Mouse (Mus musculus): ENCODE data around the gene Txlnb. TPM values are rescaled to one million over a fixed set of nuclear protein-coding genes. Genes with fewer than 3 reads are reported as not detected.

Txlnb gene
- polyA plus RNA-seq, 1 experiment, result 0.01 TPM

DNA sequence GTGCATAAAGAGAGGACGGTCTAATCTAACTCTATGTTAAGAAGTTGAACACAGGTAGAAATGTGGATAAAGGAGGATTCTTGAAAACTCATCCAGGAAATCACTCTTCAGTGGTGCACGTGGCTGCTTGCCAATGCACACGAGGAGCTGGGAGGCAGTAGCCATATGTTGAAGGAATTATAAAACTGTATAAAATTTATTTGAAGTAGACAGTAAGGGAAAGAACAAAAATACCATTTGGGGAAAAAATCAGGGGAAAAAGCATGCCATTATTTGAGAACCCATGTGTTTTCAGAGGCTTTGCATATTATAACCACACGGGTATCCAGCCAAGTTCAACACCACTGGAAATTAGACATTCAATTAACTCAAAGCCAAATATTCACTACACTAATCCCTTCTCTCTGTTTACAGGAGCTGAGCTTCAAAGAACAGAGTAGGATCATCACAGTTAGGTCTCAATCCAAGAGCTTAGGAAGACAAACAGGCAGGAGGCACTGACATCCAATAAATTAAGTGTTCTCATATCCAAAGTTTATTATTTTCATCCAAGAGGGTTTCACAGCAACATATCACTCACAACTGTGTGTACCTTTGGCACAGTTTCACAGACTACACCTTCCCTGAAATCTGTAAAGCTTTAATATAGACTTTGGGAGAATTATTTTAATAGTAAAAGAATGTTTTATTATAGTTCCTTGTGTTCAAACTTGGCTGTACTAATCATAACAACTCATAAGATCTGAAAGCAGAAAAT lies 48.9 kb downstream of the Txlnb start:
- TF ChIP-seq GATA1 (IDR thresholded peaks at IDR 0.05; ENCODE audit: low read length), result no peak
- no peak for TF ChIP-seq TAL1 (IDR thresholded peaks at IDR 0.05; ENCODE audit: low read length)
- H3K4me3 ChIP-seq (replicated peaks), result no peak overlapping the region

DNA sequence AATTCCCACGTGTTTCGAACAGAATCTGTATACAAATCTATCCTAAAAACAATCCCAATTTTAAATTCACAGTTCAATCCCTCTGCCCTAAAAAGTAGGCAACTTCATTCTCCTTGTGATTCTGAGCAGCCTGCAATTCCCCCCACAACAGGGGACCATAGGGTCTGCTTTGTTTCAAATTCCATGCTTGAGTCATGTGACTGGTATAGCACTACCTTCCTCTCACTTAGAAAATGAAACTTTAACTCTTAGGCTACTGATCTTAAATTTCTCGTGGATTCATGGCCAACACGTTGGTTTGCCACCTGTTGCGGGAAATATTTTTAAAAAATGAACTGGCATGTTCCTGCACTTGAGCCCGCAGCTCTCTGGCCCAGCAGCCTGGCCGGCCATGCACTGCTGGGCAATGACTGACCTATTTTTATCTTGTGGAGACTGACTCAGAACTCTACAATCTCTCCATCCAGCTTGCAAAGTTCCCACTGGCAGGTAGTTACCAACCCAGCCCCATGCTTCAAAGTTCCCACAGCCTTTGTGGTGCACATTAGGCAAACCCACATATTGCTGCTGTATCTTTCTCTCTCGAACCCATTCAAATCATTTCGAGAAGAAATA lies 61.7 kb downstream of the Txlnb start:
- H3K4me1 ChIP-seq (ENCODE audit: control insufficient read depth), result no peaks in the 10 kb centered on the region
- no peaks in the 10 kb centered on the region for H3K27me3 ChIP-seq (ENCODE audit: control insufficient read depth)
- H3K4me3 ChIP-seq (replicated peaks), result no peak overlapping the region
- TF ChIP-seq GATA1 (IDR thresholded peaks at IDR 0.05; ENCODE audit: low read length) (no peak), TAL1 (IDR thresholded peaks at IDR 0.05; ENCODE audit: low read length) (no peak)
- no peaks in the 10 kb centered on the region for H3K36me3 ChIP-seq (ENCODE audit: control insufficient read depth)
- no peaks in the 10 kb centered on the region for H3K9me3 ChIP-seq (ENCODE audit: control insufficient read depth, low read length)

More for the DNA sequence above, 48.9 kb downstream of the Txlnb start:
- Histone ChIP-seq H3K36me3 (ENCODE audit: control insufficient read depth) (no peaks in the 10 kb centered on the region), H3K27me3 (ENCODE audit: control insufficient read depth) (no peaks in the 10 kb centered on the region), H3K9me3 (ENCODE audit: control insufficient read depth, low read length) (no peaks in the 10 kb centered on the region), H3K4me1 (ENCODE audit: control insufficient read depth) (no peaks in the 10 kb centered on the region)

DNA sequence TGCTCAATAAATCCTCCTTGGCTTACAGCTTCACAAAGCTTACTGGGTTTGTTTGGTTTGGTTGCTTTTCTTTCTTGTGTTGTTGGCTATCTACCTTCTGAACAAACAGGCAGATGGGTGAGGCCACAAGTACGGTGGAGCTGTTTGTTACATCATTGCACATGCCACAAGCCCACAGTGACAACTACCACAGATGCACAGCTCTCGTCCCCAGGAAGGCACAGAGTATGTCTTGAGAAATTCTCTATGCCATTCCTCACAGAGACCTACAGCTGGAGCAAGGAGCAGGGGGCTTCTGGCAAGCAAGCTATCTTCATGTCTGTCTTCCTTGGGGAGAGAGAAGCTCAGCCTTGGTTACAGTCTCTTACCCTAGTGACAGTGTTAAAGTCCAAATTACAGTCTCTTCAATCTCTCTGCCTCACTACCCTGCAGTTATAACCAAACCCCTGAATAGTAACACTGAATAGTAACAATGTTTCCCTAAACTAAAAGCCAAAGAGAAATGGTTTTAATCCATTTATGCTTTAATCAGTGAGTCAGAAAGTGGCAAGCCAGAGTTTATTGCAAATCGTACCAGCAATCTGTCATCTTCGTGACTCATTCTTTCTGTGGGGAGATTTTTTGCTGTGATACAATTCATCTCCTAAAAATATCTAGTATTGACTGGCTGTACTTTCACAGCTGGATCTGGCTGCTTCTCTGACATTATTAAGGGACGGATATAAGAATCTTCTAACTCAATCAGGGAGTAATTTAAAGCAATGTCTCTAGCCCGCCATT lies 64.9 kb downstream of the Txlnb start:
- H3K4me3 ChIP-seq (replicated peaks), result no peak overlapping the region
- TF ChIP-seq TAL1 (IDR thresholded peaks at IDR 0.05; ENCODE audit: low read length) (no peak), GATA1 (IDR thresholded peaks at IDR 0.05; ENCODE audit: low read length) (no peak)

DNA sequence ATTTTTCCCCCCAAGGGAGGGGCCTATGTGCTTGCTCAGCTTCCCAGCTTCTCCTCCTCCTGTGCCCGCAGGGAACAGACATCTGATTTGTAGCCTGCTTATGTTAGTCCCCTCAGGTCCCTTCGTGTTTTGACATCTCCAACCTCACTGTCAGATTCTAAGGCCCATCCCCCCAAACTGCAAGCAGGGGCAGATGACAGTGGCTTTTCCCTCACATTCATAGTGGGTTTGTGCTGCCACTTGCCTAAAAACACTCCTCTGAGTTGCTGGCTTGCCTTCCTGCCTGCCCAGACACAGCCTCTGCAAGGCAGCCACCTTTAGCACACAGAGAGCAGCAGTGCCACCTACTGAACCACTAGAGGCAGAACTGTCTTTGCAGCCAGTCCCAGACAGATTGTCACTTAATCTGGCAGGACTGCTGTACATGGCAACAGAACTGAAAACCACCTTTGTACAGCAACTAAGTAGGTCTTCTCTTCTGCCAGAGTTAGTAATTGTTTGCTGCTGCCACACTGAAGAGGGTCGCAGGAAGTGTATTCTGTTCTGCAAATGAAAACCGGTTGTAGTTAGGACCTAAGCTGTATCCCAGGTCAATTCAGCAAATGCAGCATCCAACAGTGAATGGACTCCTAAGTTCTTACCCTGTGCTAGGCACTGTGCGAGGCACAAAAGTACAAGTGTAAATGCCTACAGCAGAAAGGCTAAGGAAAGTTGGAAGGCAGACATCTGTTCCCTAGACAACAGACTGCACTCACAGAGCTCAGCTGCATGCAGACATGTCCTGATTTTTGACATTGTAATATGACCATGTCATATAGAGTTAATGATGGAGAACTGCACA lies 74.0 kb downstream of the Txlnb start:
- Histone ChIP-seq H3K27me3 (ENCODE audit: control insufficient read depth) (no peaks in the 10 kb centered on the region), H3K9me3 (ENCODE audit: control insufficient read depth, low read length) (no peaks in the 10 kb centered on the region), H3K4me1 (ENCODE audit: control insufficient read depth) (no peaks in the 10 kb centered on the region), H3K36me3 (ENCODE audit: control insufficient read depth) (no peaks in the 10 kb centered on the region), H3K4me3 (replicated peaks) (no peak overlapping the region)
- TF ChIP-seq TAL1 (IDR thresholded peaks at IDR 0.05; ENCODE audit: low read length) (no peak), GATA1 (IDR thresholded peaks at IDR 0.05; ENCODE audit: low read length) (no peak)

More for the DNA sequence above, 64.9 kb downstream of the Txlnb start:
- no peaks in the 10 kb centered on the region for H3K9me3 ChIP-seq (ENCODE audit: control insufficient read depth, low read length)
- H3K4me1 ChIP-seq (ENCODE audit: control insufficient read depth), result no peaks in the 10 kb centered on the region
- no peaks in the 10 kb centered on the region for H3K36me3 ChIP-seq (ENCODE audit: control insufficient read depth)
- no peaks in the 10 kb centered on the region for H3K27me3 ChIP-seq (ENCODE audit: control insufficient read depth)

DNA sequence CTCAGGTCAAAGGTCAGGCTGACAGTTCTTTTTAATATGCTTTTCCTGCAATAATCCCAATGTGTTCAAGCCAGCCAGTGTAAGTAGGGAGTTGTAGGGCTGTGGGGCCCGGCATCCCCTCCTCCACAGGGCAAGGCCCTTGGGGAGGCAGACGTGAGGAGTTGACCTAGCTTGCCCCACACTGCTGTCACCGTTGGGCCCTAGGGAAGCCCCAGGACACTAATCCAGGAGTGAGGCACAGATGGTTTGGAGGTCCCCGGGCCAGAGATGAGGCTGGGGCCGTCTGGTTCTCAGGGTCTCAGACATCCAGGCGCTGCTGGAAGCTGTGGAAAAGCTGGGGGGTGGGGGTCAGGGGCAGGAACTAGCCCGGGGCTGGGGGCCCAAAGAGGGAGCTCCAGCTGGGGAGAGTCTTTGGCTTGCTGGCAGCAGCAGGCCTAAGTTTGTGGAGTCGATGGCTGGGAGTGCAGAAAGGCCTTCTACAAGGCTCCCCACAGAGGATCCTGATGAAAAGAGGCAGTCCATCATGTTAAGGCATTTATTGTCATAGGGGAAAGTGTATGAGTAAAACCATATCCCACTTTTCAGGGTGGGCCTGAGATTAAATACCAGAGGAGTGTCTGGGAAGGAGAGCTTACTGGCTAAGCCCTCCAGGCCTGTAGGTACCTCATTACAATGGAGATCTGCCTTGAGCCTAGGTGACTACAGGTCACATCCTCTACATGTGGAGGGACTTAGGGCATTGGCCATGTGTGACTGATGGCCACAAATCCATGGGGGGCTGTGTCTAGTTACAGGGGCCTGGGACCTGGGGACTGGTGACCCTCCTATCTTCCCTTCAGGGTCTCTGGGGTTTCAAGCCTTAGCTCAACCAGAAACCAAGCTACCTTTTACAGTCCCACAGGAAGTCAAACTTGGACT lies 82.2 kb downstream of the Txlnb start:
- Histone ChIP-seq H3K4me1 (ENCODE audit: control insufficient read depth) (no peaks in the 10 kb centered on the region), H3K27me3 (ENCODE audit: control insufficient read depth) (no peaks in the 10 kb centered on the region), H3K4me3 (replicated peaks) (no peak overlapping the region), H3K9me3 (ENCODE audit: control insufficient read depth, low read length) (no peaks in the 10 kb centered on the region), H3K36me3 (ENCODE audit: control insufficient read depth) (no peaks in the 10 kb centered on the region)
- TF ChIP-seq GATA1 (IDR thresholded peaks at IDR 0.05; ENCODE audit: low read length) (no peak), TAL1 (IDR thresholded peaks at IDR 0.05; ENCODE audit: low read length) (no peak)

DNA sequence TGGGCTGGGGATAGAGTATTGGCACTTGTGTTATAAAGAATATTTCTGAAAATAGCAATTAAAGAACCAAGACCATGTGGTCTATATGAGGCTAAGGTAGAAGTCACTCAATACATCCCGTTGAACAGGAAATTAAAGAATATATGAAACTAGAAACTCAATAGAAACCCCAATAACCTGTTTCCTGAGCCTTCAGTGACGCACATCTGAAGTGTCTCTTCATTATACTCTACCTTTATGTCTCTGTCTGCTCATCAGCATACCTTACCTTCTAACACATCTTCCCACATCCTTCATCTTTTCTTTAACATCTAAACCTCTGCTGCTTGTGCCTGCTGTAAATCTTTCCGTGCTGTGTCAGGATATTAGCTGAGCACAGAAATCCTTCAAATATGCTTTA lies 84.0 kb downstream of the Txlnb start:
- H3K36me3 ChIP-seq (ENCODE audit: control insufficient read depth), result no peaks in the 10 kb centered on the region
- TF ChIP-seq TAL1 (IDR thresholded peaks at IDR 0.05; ENCODE audit: low read length) (no peak), GATA1 (IDR thresholded peaks at IDR 0.05; ENCODE audit: low read length) (no peak)
- H3K4me1 ChIP-seq (ENCODE audit: control insufficient read depth), result no peaks in the 10 kb centered on the region
- no peak overlapping the region for H3K4me3 ChIP-seq (replicated peaks)
- no peaks in the 10 kb centered on the region for H3K27me3 ChIP-seq (ENCODE audit: control insufficient read depth)
- no peaks in the 10 kb centered on the region for H3K9me3 ChIP-seq (ENCODE audit: control insufficient read depth, low read length)

DNA sequence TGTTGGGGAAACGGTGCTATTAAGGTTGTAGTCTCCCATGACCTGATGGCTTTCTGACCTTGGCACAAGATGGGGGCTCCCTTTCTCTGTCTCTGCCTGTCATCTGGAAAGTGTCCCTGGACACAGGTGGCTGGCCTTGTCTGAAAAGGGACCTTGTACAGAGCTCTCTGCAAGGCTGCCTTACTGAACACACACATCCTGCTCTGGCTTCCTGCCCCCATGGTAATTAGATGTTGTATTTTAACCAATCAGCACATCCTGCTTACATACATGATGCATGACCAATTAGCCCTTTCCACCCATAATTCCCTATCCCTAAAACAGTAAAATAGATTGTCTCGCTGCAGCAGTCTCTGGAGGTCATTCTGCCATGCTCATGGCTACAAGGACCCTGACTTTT lies 84.7 kb downstream of the Txlnb start:
- no peak overlapping the region for H3K4me3 ChIP-seq (replicated peaks)
- H3K36me3 ChIP-seq (ENCODE audit: control insufficient read depth), result no peaks in the 10 kb centered on the region
- no peaks in the 10 kb centered on the region for H3K9me3 ChIP-seq (ENCODE audit: control insufficient read depth, low read length)
- TF ChIP-seq GATA1 (IDR thresholded peaks at IDR 0.05; ENCODE audit: low read length) (no peak), TAL1 (IDR thresholded peaks at IDR 0.05; ENCODE audit: low read length) (no peak)
- H3K4me1 ChIP-seq (ENCODE audit: control insufficient read depth), result no peaks in the 10 kb centered on the region
- no peaks in the 10 kb centered on the region for H3K27me3 ChIP-seq (ENCODE audit: control insufficient read depth)

Other genes starting within 250 kb of the Txlnb start
- gene Cited2, start 73.0 kb upstream of the Txlnb start, polyA plus RNA-seq (2012), result 2.9 and 3.6 TPM in 2 replicates
- 0.58 and 0.67 TPM in 2 replicates for gene Heca, start 151.8 kb downstream of the Txlnb start, polyA plus RNA-seq (2012)
- gene Abracl, start 227.1 kb downstream of the Txlnb start, polyA plus RNA-seq (2012), result 1.2 and 1.9 TPM in 2 replicates

Data from erythroblast, embryonic 14.5 days (primary cell).